ENCODE assay signal across 9 mouse cellular contexts in genomic region chr5:115186371-115187073, GRCm38 (mm10). TPM values are rescaled to one million over a fixed set of nuclear protein-coding genes. Genes with fewer than 3 reads are reported as not detected.
A peak's percentile ranks its signal among the peaks of the same experiment; 100 is the strongest.
DNase-seq lines count a peak whose midpoint lies in the region; ATAC-seq and TF ChIP-seq lines count a peak whose summit lies in the region.
"Had no signal": no experiment of that assay in that cellular context is flagged by ENCODE, and none has a peak within 500 bp of the region (broad histone marks: within the 10 kb centered on the region; RNA-seq: fewer than 3 reads in every experiment).

No protein-coding gene starts in this region.

- peaks cover 50% of the 10 kb centered on the region for H3K27me3 ChIP-seq in heart, embryonic 10.5 days (ENCODE audit: insufficient read depth, poor library complexity, severe bottlenecking)
- H3K27me3 ChIP-seq in hindbrain, postnatal 0 days (ENCODE audit: insufficient read depth, low read length): peaks cover 12% of the 10 kb centered on the region; the same call in 1 of the 2 replicates

- H3K27ac ChIP-seq in heart, embryonic 10.5 days: no peak overlapping the region; the same call in 1 of the 2 replicates
- H3K27ac ChIP-seq in cortical plate, adult 2 months (ENCODE audit: insufficient read depth, low read length): 0 out of 2 replicates have a peak overlapping the region, but pooled peaks have one; percentile 26
- peak overlapping the region; percentile 60 for H3K27ac ChIP-seq in hindbrain, postnatal 0 days
- H3K27ac ChIP-seq: macrophage had no signal

- WGBS in heart, embryonic 10.5 days: 40% methylated on average over 17 of the region's 17 CpGs
- WGBS in hindbrain, postnatal 0 days: 23% methylated on average over 17 of the region's 17 CpGs

- TF ChIP-seq POLR2A in cortical plate, adult 2 months (IDR thresholded peaks at IDR 0.05; ENCODE audit: extremely low read depth, insufficient read depth, low read length): 0 out of 2 replicates have a peak, but pooled peaks have one; percentile 33

- TF ChIP-seq CTCF in cortical plate, adult 2 months (IDR thresholded peaks at IDR 0.05; ENCODE audit: extremely low read depth, insufficient read depth, low read length): no peak
- no peak for TF ChIP-seq CTCF in hindbrain, postnatal 0 days (IDR thresholded peaks at IDR 0.05; ENCODE audit: low read depth)

- 0 out of 2 replicates have a peak overlapping the region, but pooled peaks have one; percentile 13 for H3K9ac ChIP-seq in hindbrain, postnatal 0 days (replicated peaks; ENCODE audit: low read length)

- H3K4me1 ChIP-seq in heart, embryonic 10.5 days: peaks cover 47% of the 10 kb centered on the region
- peaks cover 6% of the 10 kb centered on the region for H3K4me1 ChIP-seq in cortical plate, adult 2 months (ENCODE audit: control insufficient read depth, insufficient read depth, low read length)
- peaks cover 26% of the 10 kb centered on the region for H3K4me1 ChIP-seq in hindbrain, postnatal 0 days (ENCODE audit: insufficient read depth, low read length)

- H3K4me3 ChIP-seq in heart, embryonic 10.5 days: peak overlapping the region; percentile 36
- peak overlapping the region; percentile 6; the same call in 1 of the 2 replicates for H3K4me3 ChIP-seq in cortical plate, adult 2 months (ENCODE audit: insufficient read depth, low read length)
- peak overlapping the region; percentile 14; the same call in 1 of the 2 replicates for H3K4me3 ChIP-seq in hindbrain, postnatal 0 days (ENCODE audit: low read length)

- peak; percentile 67 for ATAC-seq in hindbrain, postnatal 0 days
- no peak for ATAC-seq in erythroblast, adult 5-6 weeks (replicated peaks; ENCODE audit: low FRiP score, poor library complexity, severe bottlenecking)

- H3K4me2 ChIP-seq in hindbrain, postnatal 0 days (ENCODE audit: low read depth, low read length): peak overlapping the region; percentile 43

- H3K9me3 ChIP-seq in heart, embryonic 10.5 days: no peaks in the 10 kb centered on the region
- H3K9me3 ChIP-seq in hindbrain, postnatal 0 days (ENCODE audit: low read length): no peaks in the 10 kb centered on the region

- no peaks in the 10 kb centered on the region for H3K36me3 ChIP-seq in heart, embryonic 10.5 days
- no peaks in the 10 kb centered on the region for H3K36me3 ChIP-seq in hindbrain, postnatal 0 days (ENCODE audit: insufficient read depth, low read length)

- DNase-seq in heart, embryonic 10.5 days (ENCODE audit: low spot score): peak; percentile 75
- DNase-seq in heart, adult 9 months (ENCODE audit: low spot score in 2 of 2): no peak
- peak; percentile 74 to 79 for DNase-seq in B cell, adult 2 months
- DNase-seq in hindbrain, postnatal 0 days (ENCODE audit: low spot score): peak; percentile 81
- peak; percentile 39 for DNase-seq in neural tube, embryonic 10.5 days (ENCODE audit: extremely low spot score, low spot score)
- DNase-seq in gastrocnemius, postnatal 25 days: no peak

RNA-seq across cellular contexts. Expression of gene Cabp1, which starts 7.7 kb away (rescaled TPM):
- polyA plus RNA-seq in heart, embryonic 10.5 days (2016; fragmentation: Nextera tagmentation; extraction: Ambion mirVana): 0.79 and 1.2 TPM in 2 replicates
- 444 and 462 TPM in 2 replicates for polyA plus RNA-seq in cortical plate, adult 2 months (2012; rRNA removed)
- total RNA-seq in hindbrain, postnatal 0 days (2014; rRNA removed): 21.4 and 34.6 TPM in 2 replicates
- 20.9 and 23.6 TPM in 2 replicates for polyA plus RNA-seq in hindbrain, postnatal 0 days (2015; fragmentation: Nextera tagmentation; extraction: Ambion mirVana)
- 0.19 TPM in 1 of 2 replicates, not detected in the other for total RNA-seq in erythroblast, adult 5-6 weeks (2015; ENCODE audit: low replicate concordance)
- total RNA-seq in erythroblast, adult 5-6 weeks (2017; ENCODE audit: low replicate concordance): not detected in 2 replicates
- total RNA-seq in gastrocnemius, postnatal 25 days (2021): 1 to 10 TPM; 1.6 TPM
- polyA plus RNA-seq: macrophage had no signal

RNA-seq across cellular contexts. Expression of gene Mlec, which starts 28.5 kb away (rescaled TPM):
- polyA plus RNA-seq in heart, embryonic 10.5 days (2016; fragmentation: Nextera tagmentation; extraction: Ambion mirVana): 110 and 113 TPM in 2 replicates
- 74.6 and 78.6 TPM in 2 replicates for polyA plus RNA-seq in cortical plate, adult 2 months (2012; rRNA removed)
- 65.5 and 80.9 TPM in 2 replicates for total RNA-seq in hindbrain, postnatal 0 days (2014; rRNA removed)
- polyA plus RNA-seq in hindbrain, postnatal 0 days (2015; fragmentation: Nextera tagmentation; extraction: Ambion mirVana): 15.5 and 20.6 TPM in 2 replicates
- 43.5 and 51.9 TPM in 2 replicates for total RNA-seq in erythroblast, adult 5-6 weeks (2015; ENCODE audit: low replicate concordance)
- 34.8 and 42.3 TPM in 2 replicates for total RNA-seq in erythroblast, adult 5-6 weeks (2017; ENCODE audit: low replicate concordance)
- total RNA-seq in gastrocnemius, postnatal 25 days (2021): 100 to 1,000 TPM; 156 to 196 TPM

RNA-seq across cellular contexts. Expression of gene Pop5, which starts 49.1 kb away (rescaled TPM):
- polyA plus RNA-seq in heart, embryonic 10.5 days (2016; fragmentation: Nextera tagmentation; extraction: Ambion mirVana): 88.7 and 117 TPM in 2 replicates
- polyA plus RNA-seq in cortical plate, adult 2 months (2012; rRNA removed): 193 and 195 TPM in 2 replicates
- total RNA-seq in hindbrain, postnatal 0 days (2014; rRNA removed): 28.8 and 55.6 TPM in 2 replicates
- polyA plus RNA-seq in hindbrain, postnatal 0 days (2015; fragmentation: Nextera tagmentation; extraction: Ambion mirVana): 99.1 and 99.3 TPM in 2 replicates
- 20.1 and 41.5 TPM in 2 replicates for total RNA-seq in erythroblast, adult 5-6 weeks (2015; ENCODE audit: low replicate concordance)
- 5.9 and 26.6 TPM in 2 replicates for total RNA-seq in erythroblast, adult 5-6 weeks (2017; ENCODE audit: low replicate concordance)
- total RNA-seq in gastrocnemius, postnatal 25 days (2021): 10 to 100 TPM; 29.2 to 30.7 TPM

RNA-seq across cellular contexts. Expression of gene Unc119b, which starts 51.7 kb away (rescaled TPM):
- 25.7 and 35.8 TPM in 2 replicates for polyA plus RNA-seq in heart, embryonic 10.5 days (2016; fragmentation: Nextera tagmentation; extraction: Ambion mirVana)
- 24.8 and 26.2 TPM in 2 replicates for polyA plus RNA-seq in cortical plate, adult 2 months (2012; rRNA removed)
- total RNA-seq in hindbrain, postnatal 0 days (2014; rRNA removed): 27.0 and 32.1 TPM in 2 replicates
- polyA plus RNA-seq in hindbrain, postnatal 0 days (2015; fragmentation: Nextera tagmentation; extraction: Ambion mirVana): 22.5 and 23.4 TPM in 2 replicates
- total RNA-seq in erythroblast, adult 5-6 weeks (2015; ENCODE audit: low replicate concordance): 0.63 and 2.3 TPM in 2 replicates
- total RNA-seq in erythroblast, adult 5-6 weeks (2017; ENCODE audit: low replicate concordance): 0.60 and 3.5 TPM in 2 replicates
- total RNA-seq in gastrocnemius, postnatal 25 days (2021): 10 to 100 TPM; 10.2 to 12.9 TPM

Comparison
In these comparisons a context has a peak if more than half of its experiments do, and no peak if none do; other contexts are left out.
1. DNase-seq: peak in heart, embryonic 10.5 days (single experiment), B cell, adult 2 months (2 of 2), hindbrain, postnatal 0 days (single experiment) and neural tube, embryonic 10.5 days (single experiment); none in heart, adult 9 months (0 of 2) and gastrocnemius, postnatal 25 days (single experiment).
2. Peak in every context shown above with its lines, with median percentiles within 50 percentile points of each other: H3K4me3 ChIP-seq.